Mouse (Mus musculus): Measurements from ENCODE around the gene Clec18a. TPM values are rescaled to one million over a fixed set of nuclear protein-coding genes. Genes with fewer than 3 reads are reported as not detected.
"Not testable (repeated sequence)": the region's sequence is repeated elsewhere in the genome, so short reads cannot be mapped to it uniquely, and the experiment has no call there.

Clec18a gene
- total and polyA plus RNA-seq, 2 experiments from 2014 or later, result 0.33 to 0.42 TPM

GRCm38 (mm10) chr8:111090126-111090525, 2.1 kb downstream of the Clec18a start:
- no peaks in the 10 kb centered on the region; the same call in 1 of the 2 replicates for H3K4me1 ChIP-seq (ENCODE audit: insufficient read depth)
- peak; percentile 89 for TF ChIP-seq CTCF (IDR thresholded peaks at IDR 0.05; ENCODE audit: low read depth)
- no peaks in the 10 kb centered on the region for H3K36me3 ChIP-seq (ENCODE audit: insufficient read depth)
- H3K9ac ChIP-seq, result no peak overlapping the region
- no peak overlapping the region for H3K4me3 ChIP-seq (ENCODE audit: low read depth, low read length)
- ATAC-seq (peak; percentile 50), DNase-seq (peak; percentile 85)
- H3K27me3 ChIP-seq (ENCODE audit: insufficient read depth, low read length), result no peaks in the 10 kb centered on the region
- no peaks in the 10 kb centered on the region for H3K9me3 ChIP-seq (ENCODE audit: low read length)
- WGBS, result 2% methylated on average over 2 of the region's 2 CpGs
- H3K27ac ChIP-seq (ENCODE audit: low read depth, low read length), result no peak overlapping the region
- no peak overlapping the region for H3K4me2 ChIP-seq (ENCODE audit: low read depth)

GRCm38 (mm10) chr8:111083936-111084335, 8.3 kb downstream of the Clec18a start:
- WGBS, result 88% methylated on average over 5 of the region's 5 CpGs

GRCm38 (mm10) chr8:111081580-111082258, 10.5 kb downstream of the Clec18a start:
- Histone ChIP-seq H3K9ac (no peak overlapping the region), H3K27me3 (ENCODE audit: insufficient read depth, low read length) (no peaks in the 10 kb centered on the region), H3K36me3 (ENCODE audit: insufficient read depth) (no peaks in the 10 kb centered on the region), H3K4me1 (ENCODE audit: insufficient read depth) (no peaks in the 10 kb centered on the region), H3K4me3 (ENCODE audit: low read depth, low read length) (no peak overlapping the region), H3K4me2 (ENCODE audit: low read depth) (no peak overlapping the region), H3K9me3 (ENCODE audit: low read length) (no peaks in the 10 kb centered on the region), H3K27ac (ENCODE audit: low read depth, low read length) (no peak overlapping the region)
- WGBS, result 38% methylated on average over 12 of the region's 12 CpGs
- TF ChIP-seq CTCF (IDR thresholded peaks at IDR 0.05; ENCODE audit: low read depth), result no peak
- ATAC-seq (no peak), DNase-seq (no peak)

More at GRCm38 (mm10) chr8:111083936-111084335, 8.3 kb downstream of the Clec18a start:
- H3K4me3 ChIP-seq (ENCODE audit: low read depth, low read length); H3K36me3 ChIP-seq (ENCODE audit: insufficient read depth); H3K4me1 ChIP-seq (ENCODE audit: insufficient read depth); H3K9me3 ChIP-seq (ENCODE audit: low read length); H3K4me2 ChIP-seq (ENCODE audit: low read depth); DNase-seq; H3K27me3 ChIP-seq (ENCODE audit: insufficient read depth, low read length); H3K9ac ChIP-seq; ATAC-seq; H3K27ac ChIP-seq (ENCODE audit: low read depth, low read length): not testable (repeated sequence)

- 51% methylated on average over 6 of the region's 6 CpGs for WGBS
- TF ChIP-seq CTCF (IDR thresholded peaks at IDR 0.05; ENCODE audit: low read depth), result peak; percentile 26; the same call in 1 of the 2 replicates
- no peak overlapping the region for H3K9ac ChIP-seq
- ATAC-seq (no peak), DNase-seq (no peak)
- H3K4me3 ChIP-seq (ENCODE audit: low read depth, low read length), result no peak overlapping the region
- no peak overlapping the region for H3K4me2 ChIP-seq (ENCODE audit: low read depth)
- H3K27me3 ChIP-seq (ENCODE audit: insufficient read depth, low read length), result no peaks in the 10 kb centered on the region
- H3K9me3 ChIP-seq (ENCODE audit: low read length), result no peaks in the 10 kb centered on the region
- no peaks in the 10 kb centered on the region for H3K36me3 ChIP-seq (ENCODE audit: insufficient read depth)
- no peak overlapping the region for H3K27ac ChIP-seq (ENCODE audit: low read depth, low read length)
- H3K4me1 ChIP-seq (ENCODE audit: insufficient read depth), result no peaks in the 10 kb centered on the region
Observed at GRCm38 (mm10) chr8:111079861-111080271, 12.4 kb downstream of the Clec18a start.

- TF ChIP-seq CTCF (IDR thresholded peaks at IDR 0.05; ENCODE audit: low read depth), result no peak
- no peak overlapping the region for H3K27ac ChIP-seq (ENCODE audit: low read depth, low read length)
- WGBS, result 73% methylated on average over 5 of the region's 5 CpGs
Observed at GRCm38 (mm10) chr8:111079461-111079860, 12.8 kb downstream of the Clec18a start.

GRCm38 (mm10) chr8:111075926-111076325, 16.3 kb downstream of the Clec18a start:
- Histone ChIP-seq H3K4me2 (ENCODE audit: low read depth) (no peak overlapping the region), H3K27ac (ENCODE audit: low read depth, low read length) (no peak overlapping the region), H3K4me1 (ENCODE audit: insufficient read depth) (no peaks in the 10 kb centered on the region), H3K4me3 (ENCODE audit: low read depth, low read length) (no peak overlapping the region), H3K27me3 (ENCODE audit: insufficient read depth, low read length) (no peaks in the 10 kb centered on the region), H3K36me3 (ENCODE audit: insufficient read depth) (no peaks in the 10 kb centered on the region), H3K9ac (no peak overlapping the region), H3K9me3 (ENCODE audit: low read length) (no peaks in the 10 kb centered on the region)
- 71% methylated on average over 3 of the region's 3 CpGs for WGBS
- ATAC-seq (no peak), DNase-seq (no peak)
- no peak for TF ChIP-seq CTCF (IDR thresholded peaks at IDR 0.05; ENCODE audit: low read depth)

More at GRCm38 (mm10) chr8:111079461-111079860, 12.8 kb downstream of the Clec18a start:
- DNase-seq (no peak), ATAC-seq (no peak)
- no peak overlapping the region for H3K4me3 ChIP-seq (ENCODE audit: low read depth, low read length)
- H3K27me3 ChIP-seq (ENCODE audit: insufficient read depth, low read length), result no peaks in the 10 kb centered on the region
- H3K9me3 ChIP-seq (ENCODE audit: low read length), result no peaks in the 10 kb centered on the region
- no peak overlapping the region for H3K4me2 ChIP-seq (ENCODE audit: low read depth)
- H3K4me1 ChIP-seq (ENCODE audit: insufficient read depth), result no peaks in the 10 kb centered on the region
- H3K9ac ChIP-seq, result no peak overlapping the region
- H3K36me3 ChIP-seq (ENCODE audit: insufficient read depth), result no peaks in the 10 kb centered on the region

GRCm38 (mm10) chr8:111068660-111069059, 23.6 kb downstream of the Clec18a start:
- ATAC-seq; H3K4me2 ChIP-seq (ENCODE audit: low read depth); H3K36me3 ChIP-seq (ENCODE audit: insufficient read depth); H3K4me1 ChIP-seq (ENCODE audit: insufficient read depth); H3K27me3 ChIP-seq (ENCODE audit: insufficient read depth, low read length); H3K9ac ChIP-seq; H3K4me3 ChIP-seq (ENCODE audit: low read depth, low read length); H3K9me3 ChIP-seq (ENCODE audit: low read length); H3K27ac ChIP-seq (ENCODE audit: low read depth, low read length); DNase-seq: not testable (repeated sequence)
- WGBS, result 92% methylated on average over 9 of the region's 9 CpGs
